Mouse (Mus musculus) heart, adult 2 months (tissue): ENCODE results near the gene Lmbr1l. TPM values are rescaled to one million over a fixed set of nuclear protein-coding genes. Genes with fewer than 3 reads are reported as not detected.
A peak's percentile ranks its signal among the peaks of the same experiment; 100 is the strongest.

ENCODE experiments used
- DNase-seq, 2 experiments: peaks; one replicate each; pipeline ENCODE4 v3.0.0; 2021
- H3K27ac ChIP-seq: fragments of 200-600 bp; 2 replicates; pipeline ENCODE4 v1.8.1; 2022
- H3K27me3 ChIP-seq: fragments of 200-500 bp; 2 replicates; pipeline ENCODE4 v1.6.1; 2012; ENCODE audit warnings: mild to moderate bottlenecking, low read length, inconsistent platforms, mixed read lengths; ENCODE audit not compliant: control insufficient read depth, insufficient read depth
- H3K36me3 ChIP-seq: fragments of 200-500 bp; 2 replicates; pipeline ENCODE4 v1.6.1; 2012; ENCODE audit warnings: low read length, inconsistent platforms; ENCODE audit not compliant: control insufficient read depth, insufficient read depth
- H3K4me1 ChIP-seq: fragments of 200-500 bp; 2 replicates; pipeline ENCODE4 v1.6.1; 2011; ENCODE audit warnings: low read length; ENCODE audit not compliant: control insufficient read depth, insufficient read depth
- H3K4me3 ChIP-seq: fragments of 200-600 bp; 2 replicates; pipeline ENCODE4 v1.8.1; 2022
- H3K79me2 ChIP-seq: fragments of 200-500 bp; replicated peaks from 2 replicates; pipeline ENCODE4 v1.6.1; 2012; ENCODE audit warnings: mild to moderate bottlenecking, inconsistent platforms, low read length, moderate library complexity, mixed read lengths; ENCODE audit not compliant: control insufficient read depth, insufficient read depth
- H3K9ac ChIP-seq: fragments of 200-500 bp; 2 replicates; pipeline ENCODE4 v1.6.1; 2012; ENCODE audit warnings: low read depth, mild to moderate bottlenecking, control low read depth, inconsistent platforms, low read length, mixed read lengths
- CTCF ChIP-seq: fragments of 200-600 bp; IDR thresholded peaks from 2 replicates; pipeline ENCODE4 v1.8.1; 2022; ENCODE audit warnings: antibody characterized with exemption, mild to moderate bottlenecking, moderate library complexity
- EP300 ChIP-seq: fragments of 200-500 bp; IDR thresholded peaks from 2 replicates; pipeline ENCODE4 v1.6.1; 2011; ENCODE audit warnings: low read depth, low read length, control low read depth; ENCODE audit not compliant: insufficient read depth
- POLR2A ChIP-seq: fragments of 200-500 bp; IDR thresholded peaks from 2 replicates; pipeline ENCODE4 v1.6.1; 2011; ENCODE audit warnings: mild to moderate bottlenecking, low read depth, low read length, control low read depth; ENCODE audit not compliant: insufficient read depth
- WGBS: fragments of 180-500 bp; shearing (Covaris S2); methylation state at CpG from one replicate; pipeline ENCODE4 v1.1.7; 2018; 5-methylcytosine and 5-hydroxymethylcytosine counted together
- intact Hi-C: fragments of 180-260 bp; cut with DNase I; formaldehyde crosslinking; loops from one replicate; pipeline ENCODE4 v1.15.1; 2025
- long read RNA-seq: library from polyadenylated mRNA; stranded (forward); transcript quantifications from one replicate; pipeline ENCODE4 v2.0.0, GENCODE M21; 2021
- polyA plus RNA-seq: library from polyadenylated mRNA; depleted of rRNA; stranded (reverse); fragments of >200 nt; gene quantifications from 2 replicates; pipeline ENCODE4 v1.2.3, GENCODE M21; 2012; rRNA removed
- total RNA-seq, 2 experiments: library from RNA; stranded (reverse); gene quantifications; 2 replicates each; pipeline ENCODE4 v1.2.3; 2021

Gene Lmbr1l
- total RNA-seq (10 to 100 TPM in 1 of 2 experiments, 1 to 10 TPM in 1; 7.1 to 11.1 TPM), polyA plus RNA-seq (23.2 and 25.0 TPM in 2 replicates)
- long read RNA-seq, partial matches to known transcripts, result 0 of 3 reads
- long read RNA-seq, other reads (novel, unspliced or antisense), result 2 of 3 reads

DNA sequence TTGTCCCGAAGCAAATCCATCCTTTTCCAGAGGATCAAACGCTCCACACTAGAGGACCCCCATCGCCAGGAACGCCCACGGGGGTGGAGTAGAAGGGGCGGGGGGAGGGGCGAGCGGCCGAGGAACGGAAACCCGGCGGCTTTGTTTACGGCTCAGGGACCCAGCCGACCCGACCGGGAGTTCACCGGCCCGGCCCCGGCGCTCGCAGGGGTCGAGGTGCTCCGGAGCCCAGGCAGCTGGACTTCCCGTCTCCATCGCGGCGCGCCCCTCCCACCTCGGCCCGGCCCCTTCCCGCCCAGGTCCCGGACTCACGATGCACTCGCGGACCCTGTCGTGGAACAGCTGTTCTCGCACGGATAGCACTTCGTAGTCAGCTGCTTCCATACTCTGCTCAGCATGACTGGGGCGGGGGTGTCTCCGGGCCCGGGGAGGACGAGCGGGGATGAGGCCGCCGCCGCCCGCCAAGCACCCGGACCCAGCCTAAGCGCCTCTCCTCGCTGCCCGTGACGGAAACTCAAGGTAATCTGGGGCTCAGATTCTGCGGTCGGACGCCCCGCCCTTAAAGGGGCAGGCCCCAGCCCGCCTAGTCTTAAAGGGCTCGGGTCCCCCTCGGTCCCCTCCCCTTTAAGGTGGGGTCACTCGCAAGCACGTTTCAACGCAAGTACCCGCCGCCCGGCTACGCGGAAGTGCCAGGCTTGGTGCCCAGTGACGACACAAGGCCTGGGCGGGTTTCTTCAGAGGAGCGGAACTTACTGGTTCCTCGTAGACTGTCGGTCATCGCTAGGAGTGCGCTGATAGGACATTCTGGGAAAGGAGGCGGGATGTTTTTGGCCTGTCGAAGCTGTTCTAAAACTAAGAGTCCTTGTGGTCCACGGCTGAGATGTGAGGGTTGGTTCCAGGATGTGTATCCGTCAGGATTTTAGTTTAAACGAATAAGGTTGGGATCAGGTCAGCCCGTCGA, at the start of gene Lmbr1l:
Gene Lmbr1l (minus strand): TSS at position 694 of the 961 bp plus-strand sequence.
- under 1% methylated on average over 82 of the region's 82 CpGs for WGBS
- intact Hi-C loops, result loop anchor here (5.0 kb wide), 2 partner anchors 36 to 86 kb away; partner anchors contain the start of gene Prkag1
- Histone ChIP-seq H3K4me3 (peak within 1 kb of the TSS; percentile 96), H3K27ac (peak within 1 kb of the TSS; percentile 99), H3K9ac (peak within 1 kb of the TSS; percentile 95), H3K79me2 (peaks cover 3% of the 10 kb centered on the region), H3K4me1 (no peaks in the 10 kb centered on the region; the same call in 1 of the 2 replicates), H3K27me3 (no peaks in the 10 kb centered on the region), H3K36me3 (no peaks in the 10 kb centered on the region)
- TF ChIP-seq EP300, result peak; percentile 14; the same call in 1 of the 2 replicates
- peak; percentile 78 for TF ChIP-seq POLR2A
- TF ChIP-seq CTCF, result no peak
- peak; percentile 98 to 100 for DNase-seq

DNA sequence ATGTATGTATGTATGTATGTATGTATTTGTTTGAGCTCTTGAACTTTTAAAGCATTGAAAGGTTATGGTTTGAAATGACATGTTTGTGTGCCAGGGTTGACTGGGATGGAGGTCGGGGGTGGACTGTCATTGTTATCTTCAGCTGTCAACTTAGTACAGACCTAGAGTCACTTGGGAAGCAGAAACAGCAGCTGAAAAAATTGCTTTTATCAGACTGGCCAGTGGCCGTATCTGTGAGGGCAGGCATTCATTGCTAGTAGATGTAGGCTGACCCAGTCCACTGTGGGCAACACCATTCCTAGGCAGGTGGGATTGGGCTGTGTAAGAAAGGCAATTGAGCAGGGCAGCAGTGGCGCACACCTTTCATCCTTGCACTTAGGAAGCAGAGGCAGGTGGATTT, 41.5 kb upstream of the Lmbr1l start:
- Histone ChIP-seq H3K4me1 (no peaks in the 10 kb centered on the region), H3K79me2 (no peaks in the 10 kb centered on the region), H3K27me3 (no peaks in the 10 kb centered on the region), H3K36me3 (no peaks in the 10 kb centered on the region), H3K9ac (no peak overlapping the region), H3K27ac (no peak overlapping the region), H3K4me3 (no peak overlapping the region)
- DNase-seq, result no peak
- intact Hi-C loops, result no loop called here
- TF ChIP-seq POLR2A (no peak), CTCF (no peak), EP300 (no peak)
- WGBS, result 69% methylated on average over 3 of the region's 3 CpGs

DNA sequence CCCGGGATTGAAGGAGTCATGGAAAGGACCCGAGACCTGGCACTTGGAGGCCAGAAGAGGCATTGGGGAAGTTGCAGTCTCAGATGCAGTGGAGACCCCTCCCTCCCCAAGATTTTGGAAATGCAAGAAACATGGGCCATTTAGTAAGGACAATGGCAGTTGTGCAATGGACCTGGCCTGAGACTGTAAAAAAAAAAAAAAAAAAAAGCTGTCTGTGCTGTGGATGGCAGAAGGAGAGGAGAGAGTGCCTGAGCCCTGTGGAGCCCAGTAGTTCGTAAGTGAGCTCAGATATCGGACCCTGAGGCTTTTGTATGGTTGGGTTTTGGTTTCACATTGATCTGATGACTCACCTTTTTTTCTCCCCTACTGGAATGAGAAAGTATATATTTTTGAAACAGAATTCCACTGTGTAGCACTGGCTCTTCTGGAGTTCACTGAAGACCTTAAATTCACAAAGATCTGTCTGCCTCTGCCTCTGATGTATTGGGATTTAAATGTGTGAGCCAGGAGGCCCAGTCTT, 40.9 kb upstream of the Lmbr1l start:
- H3K36me3 ChIP-seq, result no peaks in the 10 kb centered on the region
- H3K27me3 ChIP-seq, result no peaks in the 10 kb centered on the region
- intact Hi-C loops, result no loop called here
- no peak overlapping the region for H3K27ac ChIP-seq
- no peaks in the 10 kb centered on the region for H3K79me2 ChIP-seq
- H3K9ac ChIP-seq, result no peak overlapping the region
- no peak for DNase-seq
- peaks cover under 1% of the 10 kb centered on the region; the same call in 1 of the 2 replicates for H3K4me1 ChIP-seq
- TF ChIP-seq EP300, result no peak
- TF ChIP-seq POLR2A, result no peak
- no peak for TF ChIP-seq CTCF
- no peak overlapping the region for H3K4me3 ChIP-seq
- WGBS, result 91% methylated on average over 4 of the region's 4 CpGs

DNA sequence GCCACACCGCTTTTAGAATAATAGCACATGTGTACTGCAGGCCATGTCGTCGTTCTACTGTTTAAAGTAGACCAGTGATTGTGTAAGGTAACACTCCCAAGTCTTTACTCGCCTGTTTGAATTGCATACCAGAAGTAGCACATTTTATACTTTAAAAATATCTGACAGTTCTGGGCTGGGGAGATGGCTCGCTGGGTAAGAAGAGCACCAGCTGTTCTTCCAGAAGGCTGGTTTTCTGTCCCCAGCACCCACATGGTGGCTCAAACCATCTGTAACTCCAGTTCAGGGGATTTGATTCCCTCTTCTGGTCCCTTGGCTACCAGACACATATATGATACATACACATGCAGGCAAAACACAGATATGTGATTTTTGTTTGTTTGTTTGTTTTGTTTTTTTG, 39.4 kb upstream of the Lmbr1l start:
- no peak for TF ChIP-seq POLR2A
- TF ChIP-seq CTCF, result no peak
- intact Hi-C loops, result no loop called here
- WGBS, result 83% methylated on average over 5 of the region's 5 CpGs

DNA sequence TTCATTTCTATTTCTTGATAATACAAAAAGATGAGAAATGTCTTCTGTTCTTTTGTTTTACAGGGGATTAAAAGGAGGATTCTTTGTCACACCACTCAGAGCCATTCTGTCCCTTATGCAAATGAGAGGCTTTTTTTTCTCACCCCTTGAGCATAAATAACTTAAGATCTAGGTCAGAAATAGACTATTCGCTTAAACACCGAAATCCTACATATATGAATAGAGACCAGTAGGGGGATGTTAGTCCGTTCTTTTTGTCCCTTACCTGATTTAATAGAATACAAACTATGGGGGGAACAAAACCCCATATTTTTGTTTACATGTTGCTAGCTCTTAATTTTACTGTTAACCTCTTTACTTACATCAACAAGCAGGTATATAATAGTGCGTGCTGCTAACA, 38.0 kb upstream of the Lmbr1l start:
- intact Hi-C loops, result no loop called here
- 96% methylated on average over 4 of the region's 4 CpGs for WGBS
- H3K79me2 ChIP-seq, result no peaks in the 10 kb centered on the region

More for the DNA sequence above, 39.4 kb upstream of the Lmbr1l start:
- no peak overlapping the region for H3K4me3 ChIP-seq
- no peaks in the 10 kb centered on the region for H3K27me3 ChIP-seq
- no peaks in the 10 kb centered on the region for H3K79me2 ChIP-seq
- peaks cover 1% of the 10 kb centered on the region; the same call in 1 of the 2 replicates for H3K4me1 ChIP-seq
- DNase-seq, result no peak
- no peaks in the 10 kb centered on the region for H3K36me3 ChIP-seq
- H3K27ac ChIP-seq, result no peak overlapping the region
- no peak overlapping the region for H3K9ac ChIP-seq

More for the DNA sequence above, 38.0 kb upstream of the Lmbr1l start:
- Histone ChIP-seq H3K4me1 (peaks cover 5% of the 10 kb centered on the region), H3K9ac (no peak overlapping the region), H3K27ac (no peak overlapping the region), H3K27me3 (no peaks in the 10 kb centered on the region), H3K36me3 (no peaks in the 10 kb centered on the region), H3K4me3 (no peak overlapping the region)
- DNase-seq, result no peak
- TF ChIP-seq EP300 (no peak), CTCF (no peak), POLR2A (no peak)
